ENCODE assay signal across 17 mouse cellular contexts in genomic region chr11:102288027-102288804, GRCm38 (mm10). TPM values are rescaled to one million over a fixed set of nuclear protein-coding genes. Genes with fewer than 3 reads are reported as not detected.
DNase-seq lines count a peak whose midpoint lies in the region; ATAC-seq and TF ChIP-seq lines count a peak whose summit lies in the region.
"Had no signal": no experiment of that assay in that cellular context is flagged by ENCODE, and none has a peak within 500 bp of the region (broad histone marks: within the 10 kb centered on the region; RNA-seq: fewer than 3 reads in every experiment).

No protein-coding gene starts in this region.

- no peaks in the 10 kb centered on the region for H3K9me3 ChIP-seq in intestine, embryonic 16.5 days (ENCODE audit: control insufficient read depth, low read length)
- no peaks in the 10 kb centered on the region for H3K9me3 ChIP-seq in intestine, embryonic 15.5 days
- H3K9me3 ChIP-seq in MEL (replicated peaks; ENCODE audit: insufficient read depth, low read length), result no peaks in the 10 kb centered on the region
- no peaks in the 10 kb centered on the region for H3K9me3 ChIP-seq in liver, embryonic 13.5 days (replicated peaks)
- H3K9me3 ChIP-seq: heart, embryonic 15.5 days; hindbrain, embryonic 15.5 days; lung, embryonic 15.5 days; megakaryocyte, embryonic 14.5 days; stomach, embryonic 15.5 days had no signal

- no peak for TF ChIP-seq RAD21 in MEL (IDR thresholded peaks at IDR 0.05; ENCODE audit: low read depth, low read length)

- no peak overlapping the region for H3K4me3 ChIP-seq in intestine, embryonic 16.5 days (ENCODE audit: low read length)
- H3K4me3 ChIP-seq in intestine, embryonic 15.5 days (replicated peaks), result no peak overlapping the region
- H3K4me3 ChIP-seq in MEL (ENCODE audit: control insufficient read depth in 1 of 2, insufficient read depth in 1 of 2, low read depth in 2 of 2, low read length in 2 of 2), result no peak overlapping the region
- no peak overlapping the region for H3K4me3 ChIP-seq in liver, embryonic 13.5 days (replicated peaks)
- H3K4me3 ChIP-seq: heart, embryonic 15.5 days; hindbrain, embryonic 15.5 days; left cerebral cortex, adult 2 months; lung, embryonic 15.5 days; megakaryocyte, embryonic 14.5 days; stomach, embryonic 15.5 days had no signal

- 85% methylated on average over 8 of the region's 8 CpGs for WGBS in intestine, embryonic 16.5 days
- 87% methylated on average over 8 of the region's 8 CpGs for WGBS in intestine, embryonic 15.5 days
- WGBS in liver, embryonic 13.5 days (ENCODE audit: insufficient replicate concordance), result 64% methylated on average over 8 of the region's 8 CpGs

- H3K4me1 ChIP-seq in intestine, embryonic 16.5 days (ENCODE audit: control insufficient read depth, insufficient read depth, low read length), result peaks cover 13% of the 10 kb centered on the region
- peaks cover 6% of the 10 kb centered on the region; the same call in 1 of the 2 replicates for H3K4me1 ChIP-seq in intestine, embryonic 15.5 days (replicated peaks)
- peaks cover 0 to 3% of the 10 kb centered on the region in 2 experiments; a peak in 2 of 4 replicates for H3K4me1 ChIP-seq in MEL (ENCODE audit: control insufficient read depth in 1 of 2, insufficient read depth in 2 of 2, low read length in 2 of 2)
- peaks cover 51% of the 10 kb centered on the region for H3K4me1 ChIP-seq in liver, embryonic 13.5 days (replicated peaks)

- no peak for TF ChIP-seq EP300 in MEL (IDR thresholded peaks at IDR 0.05; ENCODE audit: low read depth in 1 of 2, low read length in 2 of 2)

- peaks cover 20% of the 10 kb centered on the region for H3K36me3 ChIP-seq in intestine, embryonic 16.5 days (ENCODE audit: control insufficient read depth, insufficient read depth, low read length)
- peaks cover 38% of the 10 kb centered on the region for H3K36me3 ChIP-seq in intestine, embryonic 15.5 days
- peaks cover 0 to 6% of the 10 kb centered on the region in 2 experiments; a peak in 3 of 4 replicates for H3K36me3 ChIP-seq in MEL (ENCODE audit: control insufficient read depth in 1 of 2, insufficient read depth in 2 of 2, low read length in 2 of 2)
- peaks cover 61% of the 10 kb centered on the region for H3K36me3 ChIP-seq in liver, embryonic 13.5 days

- H3K9ac ChIP-seq in intestine, embryonic 16.5 days (ENCODE audit: low read depth, low read length), result no peak overlapping the region
- H3K9ac ChIP-seq in intestine, embryonic 15.5 days, result no peak overlapping the region
- no peak overlapping the region for H3K9ac ChIP-seq in MEL (ENCODE audit: control insufficient read depth, low read depth, low read length, poor library complexity, severe bottlenecking)
- peak overlapping the region; percentile 8; the same call in 1 of the 2 replicates for H3K9ac ChIP-seq in liver, embryonic 13.5 days
- H3K9ac ChIP-seq: heart, embryonic 15.5 days; hindbrain, embryonic 15.5 days; lung, embryonic 15.5 days; stomach, embryonic 15.5 days had no signal

- TF ChIP-seq CTCF in MEL (IDR thresholded peaks at IDR 0.05 in 2 of 3, conservative IDR thresholded peaks at IDR 0.05 in 1 of 3; ENCODE audit: control insufficient read depth in 1 of 3, insufficient read depth in 1 of 3, low read depth in 2 of 3, low read length in 3 of 3, poor library complexity in 1 of 3, severe bottlenecking in 1 of 3), result no peak

- TF ChIP-seq POLR2A in MEL (IDR thresholded peaks at IDR 0.05; ENCODE audit: control insufficient read depth in 1 of 2, insufficient read depth in 1 of 2, low read depth in 1 of 2, low read length in 2 of 2, poor library complexity in 1 of 2), result no peak

- H3K27ac ChIP-seq in intestine, embryonic 16.5 days (ENCODE audit: low read length), result peak overlapping the region; percentile 25; the same call in 1 of the 2 replicates
- no peak overlapping the region for H3K27ac ChIP-seq in intestine, embryonic 15.5 days
- no peak overlapping the region for H3K27ac ChIP-seq in MEL (ENCODE audit: control insufficient read depth, low read depth, low read length)
- peak overlapping the region; percentile 85 for H3K27ac ChIP-seq in liver, embryonic 13.5 days
- H3K27ac ChIP-seq: heart, embryonic 15.5 days; hindbrain, embryonic 15.5 days; left cerebral cortex, adult 2 months; lung, embryonic 15.5 days; stomach, embryonic 15.5 days had no signal

- ATAC-seq in intestine, embryonic 16.5 days, result no peak
- ATAC-seq in intestine, embryonic 15.5 days, result no peak
- peak; percentile 26; the same call in 1 of the 2 replicates for ATAC-seq in liver, embryonic 13.5 days (ENCODE audit: low read depth)
- no peak for ATAC-seq in monocyte, adult 5-6 weeks (replicated peaks; ENCODE audit: insufficient number of reproducible peaks, low FRiP score, low TSS enrichment, poor library complexity, severe bottlenecking)
- no peak for ATAC-seq in megakaryocyte progenitor cell, adult 5-6 weeks (replicated peaks; ENCODE audit: poor library complexity)
- ATAC-seq: activated CD4-positive, CD25-positive, alpha-beta regulatory T cell, adult 4 months had no signal

- DNase-seq in cerebellum, adult 9-11 months, result peak; percentile 30
- no peak for DNase-seq in cerebellum, adult 18-20 months
- no peak for DNase-seq in MEL (ENCODE audit: low read depth, low spot score)
- no peak for DNase-seq in liver, embryonic 13.5 days
- DNase-seq: adrenal gland, postnatal 25 days; right cerebral cortex, adult 18-20 months had no signal

- no peak overlapping the region for H3K4me2 ChIP-seq in intestine, embryonic 16.5 days (ENCODE audit: low read depth, low read length)
- no peak overlapping the region for H3K4me2 ChIP-seq in intestine, embryonic 15.5 days (replicated peaks)
- H3K4me2 ChIP-seq in liver, embryonic 13.5 days, result peak overlapping the region; percentile 20; the same call in 1 of the 2 replicates
- H3K4me2 ChIP-seq: heart, embryonic 15.5 days; hindbrain, embryonic 15.5 days; lung, embryonic 15.5 days; stomach, embryonic 15.5 days had no signal

- H3K27me3 ChIP-seq in intestine, embryonic 16.5 days (replicated peaks; ENCODE audit: control insufficient read depth, insufficient read depth, low read length), result no peaks in the 10 kb centered on the region
- H3K27me3 ChIP-seq in intestine, embryonic 15.5 days (replicated peaks), result no peaks in the 10 kb centered on the region
- no peaks in the 10 kb centered on the region for H3K27me3 ChIP-seq in MEL (ENCODE audit: control insufficient read depth in 1 of 2, insufficient read depth in 2 of 2, low read length in 2 of 2)
- H3K27me3 ChIP-seq in liver, embryonic 13.5 days, result no peaks in the 10 kb centered on the region
- H3K27me3 ChIP-seq: heart, embryonic 15.5 days; hindbrain, embryonic 15.5 days; lung, embryonic 15.5 days; megakaryocyte, embryonic 14.5 days; stomach, embryonic 15.5 days had no signal

- H3K79me2 ChIP-seq in MEL (ENCODE audit: control insufficient read depth, insufficient read depth, low read length, poor library complexity), result peaks cover 9% of the 10 kb centered on the region

RNA-seq across cellular contexts. Expression of gene Tmub2, which starts 3.5 kb away (rescaled TPM):
- polyA plus RNA-seq in intestine, embryonic 16.5 days (2015; fragmentation: Nextera tagmentation; extraction: Ambion mirVana), result 52.0 and 54.3 TPM in 2 replicates
- 44.3 and 48.5 TPM in 2 replicates for polyA plus RNA-seq in intestine, embryonic 15.5 days (2015; fragmentation: Nextera tagmentation; extraction: Ambion mirVana)
- total RNA-seq in MEL (2012; rRNA removed), result 27.0 and 29.3 TPM in 2 replicates
- polyA plus RNA-seq in MEL (2012; ENCODE audit: insufficient read depth in 1 of 2, insufficient read length in 2 of 2, low read depth in 1 of 2, low replicate concordance in 2 of 2, missing spikeins in 1 of 2), result 10 to 100 TPM in 1 of 2 experiments, not detected in 1; 40.5 TPM
- 22.8 and 24.9 TPM in 2 replicates for polyA plus RNA-seq in liver, embryonic 13.5 days (2015; fragmentation: Nextera tagmentation; extraction: Ambion mirVana)
- 25.7 to 34.3 TPM (median 26.5 TPM) in 3 replicates for total RNA-seq in monocyte, adult 5-6 weeks (2017)
- 15.3 and 16.3 TPM in 2 replicates for total RNA-seq in megakaryocyte progenitor cell, adult 5-6 weeks (2015)
- total RNA-seq in megakaryocyte progenitor cell, adult 5-6 weeks (2017), result 21.4 and 24.8 TPM in 2 replicates

RNA-seq across cellular contexts. Expression of gene Atxn7l3, which starts 8.2 kb away (rescaled TPM):
- polyA plus RNA-seq in intestine, embryonic 16.5 days (2015; fragmentation: Nextera tagmentation; extraction: Ambion mirVana), result 8.8 and 9.0 TPM in 2 replicates
- polyA plus RNA-seq in intestine, embryonic 15.5 days (2015; fragmentation: Nextera tagmentation; extraction: Ambion mirVana), result 11.8 and 13.6 TPM in 2 replicates
- 40.5 and 46.7 TPM in 2 replicates for total RNA-seq in MEL (2012; rRNA removed)
- polyA plus RNA-seq in MEL (2012; ENCODE audit: insufficient read depth in 1 of 2, insufficient read length in 2 of 2, low read depth in 1 of 2, low replicate concordance in 2 of 2, missing spikeins in 1 of 2), result 10 to 100 TPM; 39.4 to 53.0 TPM
- polyA plus RNA-seq in liver, embryonic 13.5 days (2015; fragmentation: Nextera tagmentation; extraction: Ambion mirVana), result 4.6 and 4.9 TPM in 2 replicates
- 29.9 to 43.6 TPM (median 29.9 TPM) in 3 replicates for total RNA-seq in monocyte, adult 5-6 weeks (2017)
- 19.0 and 19.1 TPM in 2 replicates for total RNA-seq in megakaryocyte progenitor cell, adult 5-6 weeks (2015)
- 19.5 and 25.6 TPM in 2 replicates for total RNA-seq in megakaryocyte progenitor cell, adult 5-6 weeks (2017)

RNA-seq across cellular contexts. Expression of gene Asb16, which starts 19.7 kb away (rescaled TPM):
- polyA plus RNA-seq in intestine, embryonic 16.5 days (2015; fragmentation: Nextera tagmentation; extraction: Ambion mirVana), result 0.05 TPM in 2 replicates
- polyA plus RNA-seq in intestine, embryonic 15.5 days (2015; fragmentation: Nextera tagmentation; extraction: Ambion mirVana), result 0.08 TPM in 1 of 2 replicates, not detected in the other
- 3.9 and 4.4 TPM in 2 replicates for total RNA-seq in MEL (2012; rRNA removed)
- 1 to 10 TPM in 1 of 2 experiments, not detected in 1; 8.5 TPM for polyA plus RNA-seq in MEL (2012; ENCODE audit: insufficient read depth in 1 of 2, insufficient read length in 2 of 2, low read depth in 1 of 2, low replicate concordance in 2 of 2, missing spikeins in 1 of 2)
- polyA plus RNA-seq in liver, embryonic 13.5 days (2015; fragmentation: Nextera tagmentation; extraction: Ambion mirVana), result 0.06 and 0.08 TPM in 2 replicates
- not detected in 3 replicates for total RNA-seq in monocyte, adult 5-6 weeks (2017)
- 1.5 and 2.0 TPM in 2 replicates for total RNA-seq in megakaryocyte progenitor cell, adult 5-6 weeks (2015)
- total RNA-seq in megakaryocyte progenitor cell, adult 5-6 weeks (2017), result 0.54 and 0.58 TPM in 2 replicates
- polyA plus RNA-seq: activated CD4-positive, CD25-positive, alpha-beta regulatory T cell, adult 4 months; stomach, embryonic 15.5 days had no signal

RNA-seq across cellular contexts. Expression of gene Ubtf, which starts 31.3 kb away (rescaled TPM):
- polyA plus RNA-seq in intestine, embryonic 16.5 days (2015; fragmentation: Nextera tagmentation; extraction: Ambion mirVana), result 65.5 and 66.0 TPM in 2 replicates
- polyA plus RNA-seq in intestine, embryonic 15.5 days (2015; fragmentation: Nextera tagmentation; extraction: Ambion mirVana), result 77.8 and 80.2 TPM in 2 replicates
- total RNA-seq in MEL (2012; rRNA removed), result 151 and 189 TPM in 2 replicates
- polyA plus RNA-seq in MEL (2012; ENCODE audit: insufficient read depth in 1 of 2, insufficient read length in 2 of 2, low read depth in 1 of 2, low replicate concordance in 2 of 2, missing spikeins in 1 of 2), result 100 to 1,000 TPM in 1 of 2 experiments, 10 to 100 TPM in 1; 76.5 to 145 TPM
- 70.0 and 81.5 TPM in 2 replicates for polyA plus RNA-seq in liver, embryonic 13.5 days (2015; fragmentation: Nextera tagmentation; extraction: Ambion mirVana)
- 160 to 166 TPM (median 161 TPM) in 3 replicates for total RNA-seq in monocyte, adult 5-6 weeks (2017)
- total RNA-seq in megakaryocyte progenitor cell, adult 5-6 weeks (2015), result 31.7 and 34.1 TPM in 2 replicates
- 131 and 155 TPM in 2 replicates for total RNA-seq in megakaryocyte progenitor cell, adult 5-6 weeks (2017)

RNA-seq across cellular contexts. Expression of gene BC030867, which starts 39.5 kb away (rescaled TPM):
- polyA plus RNA-seq in intestine, embryonic 16.5 days (2015; fragmentation: Nextera tagmentation; extraction: Ambion mirVana), result 12.4 and 15.9 TPM in 2 replicates
- 13.1 and 13.5 TPM in 2 replicates for polyA plus RNA-seq in intestine, embryonic 15.5 days (2015; fragmentation: Nextera tagmentation; extraction: Ambion mirVana)
- total RNA-seq in MEL (2012; rRNA removed), result 19.5 and 20.0 TPM in 2 replicates
- polyA plus RNA-seq in MEL (2012; ENCODE audit: insufficient read depth in 1 of 2, insufficient read length in 2 of 2, low read depth in 1 of 2, low replicate concordance in 2 of 2, missing spikeins in 1 of 2), result 10 to 100 TPM; 36.2 to 51.7 TPM
- polyA plus RNA-seq in liver, embryonic 13.5 days (2015; fragmentation: Nextera tagmentation; extraction: Ambion mirVana), result 14.6 and 16.4 TPM in 2 replicates
- not detected in 3 replicates for total RNA-seq in monocyte, adult 5-6 weeks (2017)
- 20.7 and 21.1 TPM in 2 replicates for total RNA-seq in megakaryocyte progenitor cell, adult 5-6 weeks (2015)
- 5.9 and 6.7 TPM in 2 replicates for total RNA-seq in megakaryocyte progenitor cell, adult 5-6 weeks (2017)

Comparison
In these comparisons a context has a peak if more than half of its experiments do, and no peak if none do; other contexts are left out.
1. H3K27ac ChIP-seq: peak in intestine, embryonic 16.5 days (single experiment) and liver, embryonic 13.5 days (single experiment); none in intestine, embryonic 15.5 days (single experiment) and MEL (single experiment).